ENCODE assay signal across 14 mouse cellular contexts in the genomic region with DNA sequence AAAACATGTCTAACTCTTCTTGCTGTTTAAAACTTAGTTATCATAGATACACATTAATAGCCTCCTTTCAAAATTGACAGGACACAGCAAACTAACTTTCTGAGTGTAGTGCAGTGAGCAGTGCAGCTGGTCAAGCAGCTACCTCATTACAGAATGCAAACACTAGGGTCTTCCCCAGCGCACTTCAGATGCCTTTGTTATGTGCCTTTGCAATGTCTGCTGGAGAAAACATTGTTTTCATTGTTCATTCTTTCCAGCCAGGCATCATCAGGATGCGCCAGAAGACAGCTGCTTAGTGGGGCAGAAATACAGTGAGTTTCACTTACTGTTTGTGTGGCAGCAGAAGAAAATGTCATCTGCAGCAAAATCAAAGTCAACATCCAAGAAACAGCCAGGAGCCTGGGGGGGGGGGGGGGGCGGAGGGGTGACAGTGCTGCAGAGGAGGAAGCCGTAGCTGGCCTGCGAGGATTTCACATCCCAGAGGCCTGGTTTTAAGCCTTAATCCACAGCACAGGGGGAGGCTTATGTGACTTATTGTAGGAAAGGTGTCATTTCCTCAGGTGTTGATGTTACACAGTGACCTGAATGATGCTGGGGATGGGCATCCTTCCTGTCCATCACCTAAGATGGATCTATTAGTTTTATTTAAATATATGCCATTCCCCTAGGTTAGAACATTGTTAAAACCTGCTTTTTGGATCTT.
DNase-seq lines count a peak whose midpoint lies in the region; ATAC-seq and TF ChIP-seq lines count a peak whose summit lies in the region.
"Had no signal": no experiment of that assay in that cellular context is flagged by ENCODE, and none has a peak within 500 bp of the region (broad histone marks: within the 10 kb centered on the region; RNA-seq: fewer than 3 reads in every experiment).

No protein-coding gene starts in this region.

- 15% methylated on average over 5 of the region's 5 CpGs for WGBS in hindbrain, embryonic 15.5 days
- WGBS in midbrain, postnatal 0 days: 25% methylated on average over 5 of the region's 5 CpGs
- WGBS in lung, postnatal 0 days: 40% methylated on average over 5 of the region's 5 CpGs

- H3K4me3 ChIP-seq in gastrocnemius, adult 2 months: no peak overlapping the region
- H3K4me3 ChIP-seq in hindbrain, embryonic 15.5 days: no peak overlapping the region
- no peak overlapping the region for H3K4me3 ChIP-seq in midbrain, postnatal 0 days (ENCODE audit: low read depth, low read length)
- H3K4me3 ChIP-seq in lung, postnatal 0 days (ENCODE audit: low read depth, low read length): no peak overlapping the region
- H3K4me3 ChIP-seq: embryonic facial prominence, embryonic 15.5 days; intestine, embryonic 15.5 days; liver, embryonic 12.5 days had no signal

- intact Hi-C loops in gastrocnemius, adult 2 months (cut with DNase I): no loop called here

- no peak for TF ChIP-seq EP300 in lung, postnatal 0 days (IDR thresholded peaks at IDR 0.05)

- H3K4me2 ChIP-seq in hindbrain, embryonic 15.5 days: no peak overlapping the region
- no peak overlapping the region for H3K4me2 ChIP-seq in midbrain, postnatal 0 days (ENCODE audit: low read depth, low read length, poor library complexity, severe bottlenecking)
- H3K4me2 ChIP-seq in lung, postnatal 0 days (replicated peaks; ENCODE audit: low read depth, low read length): no peak overlapping the region
- H3K4me2 ChIP-seq: embryonic facial prominence, embryonic 15.5 days; intestine, embryonic 15.5 days; liver, embryonic 12.5 days had no signal

- ATAC-seq in hindbrain, embryonic 15.5 days (ENCODE audit: low FRiP score, low read depth): no peak
- ATAC-seq in midbrain, postnatal 0 days (ENCODE audit: low FRiP score): no peak
- no peak for ATAC-seq in lung, postnatal 0 days
- no peak for ATAC-seq in frontal cortex, adult (ENCODE audit: low TSS enrichment)
- ATAC-seq: intestine, embryonic 15.5 days; liver, embryonic 12.5 days had no signal

- H3K36me3 ChIP-seq in hindbrain, embryonic 15.5 days: peaks cover 17% of the 10 kb centered on the region
- H3K36me3 ChIP-seq in midbrain, postnatal 0 days (ENCODE audit: insufficient read depth, low read length): peaks cover 7% of the 10 kb centered on the region; the same call in 1 of the 2 replicates
- no peaks in the 10 kb centered on the region for H3K36me3 ChIP-seq in lung, postnatal 0 days (ENCODE audit: insufficient read depth, low read length)

- H3K9ac ChIP-seq in hindbrain, embryonic 15.5 days: no peak overlapping the region
- H3K9ac ChIP-seq in midbrain, postnatal 0 days (replicated peaks; ENCODE audit: low read length, poor library complexity, severe bottlenecking): no peak overlapping the region
- no peak overlapping the region for H3K9ac ChIP-seq in lung, postnatal 0 days (replicated peaks; ENCODE audit: low read depth)
- H3K9ac ChIP-seq: embryonic facial prominence, embryonic 15.5 days; intestine, embryonic 15.5 days; liver, embryonic 12.5 days had no signal

- no peaks in the 10 kb centered on the region for H3K9me3 ChIP-seq in hindbrain, embryonic 15.5 days
- H3K9me3 ChIP-seq in midbrain, postnatal 0 days (ENCODE audit: low read length): no peaks in the 10 kb centered on the region
- H3K9me3 ChIP-seq in lung, postnatal 0 days (ENCODE audit: low read length): no peaks in the 10 kb centered on the region
- H3K9me3 ChIP-seq: embryonic facial prominence, embryonic 15.5 days; intestine, embryonic 15.5 days; liver, embryonic 12.5 days had no signal

- TF ChIP-seq CTCF in gastrocnemius, adult 2 months (IDR thresholded peaks at IDR 0.05): no peak
- TF ChIP-seq CTCF in midbrain, postnatal 0 days (IDR thresholded peaks at IDR 0.05): no peak
- no peak for TF ChIP-seq CTCF in lung, postnatal 0 days (IDR thresholded peaks at IDR 0.05)

- peaks cover 26% of the 10 kb centered on the region for H3K4me1 ChIP-seq in hindbrain, embryonic 15.5 days (replicated peaks)
- no peaks in the 10 kb centered on the region for H3K4me1 ChIP-seq in midbrain, postnatal 0 days (ENCODE audit: insufficient read depth, low read length)
- no peaks in the 10 kb centered on the region; the same call in 1 of the 2 replicates for H3K4me1 ChIP-seq in lung, postnatal 0 days (ENCODE audit: insufficient read depth, low read depth, low read length)

- peak overlapping the region; percentile 46; the same call in 1 of the 2 replicates for H3K27ac ChIP-seq in gastrocnemius, adult 2 months
- peak overlapping the region; percentile 62 for H3K27ac ChIP-seq in hindbrain, embryonic 15.5 days (replicated peaks)
- H3K27ac ChIP-seq in midbrain, postnatal 0 days (ENCODE audit: low read depth, low read length): peak overlapping the region; percentile 51
- no peak overlapping the region for H3K27ac ChIP-seq in lung, postnatal 0 days (ENCODE audit: low read length)
- H3K27ac ChIP-seq: embryonic facial prominence, embryonic 15.5 days; intestine, embryonic 15.5 days; liver, embryonic 12.5 days; macrophage had no signal

- H3K27me3 ChIP-seq in hindbrain, embryonic 15.5 days: no peaks in the 10 kb centered on the region
- H3K27me3 ChIP-seq in midbrain, postnatal 0 days (ENCODE audit: insufficient read depth, low read length): no peaks in the 10 kb centered on the region
- H3K27me3 ChIP-seq in lung, postnatal 0 days (replicated peaks; ENCODE audit: insufficient read depth, low read length): no peaks in the 10 kb centered on the region
- H3K27me3 ChIP-seq: embryonic facial prominence, embryonic 15.5 days; intestine, embryonic 15.5 days; liver, embryonic 12.5 days had no signal

- no peak for DNase-seq in gastrocnemius, adult 2 months
- no peak for DNase-seq in gastrocnemius, adult 18-20 months (ENCODE audit: low spot score)
- DNase-seq in R1 (ENCODE audit: low read depth, low spot score): peak; percentile 75
- DNase-seq in midbrain, postnatal 0 days (ENCODE audit: low spot score): peak; percentile 39
- no peak for DNase-seq in frontal cortex, postnatal 14 days (ENCODE audit: low spot score in 2 of 2)
- no peak for DNase-seq in lung, postnatal 0 days (ENCODE audit: low spot score)
- DNase-seq: cerebellum, postnatal 14 days; gastrocnemius, postnatal 10 days had no signal

Comparison
In these comparisons a context has a peak if more than half of its experiments do, and no peak if none do; other contexts are left out.
1. DNase-seq: peak in R1 (single experiment) and midbrain, postnatal 0 days (single experiment); none in gastrocnemius, adult 2 months (single experiment), gastrocnemius, adult 18-20 months (single experiment), frontal cortex, postnatal 14 days (0 of 2) and lung, postnatal 0 days (single experiment).